Comparison of ENCODE assay signal across 8 mouse cellular contexts in the genomic region with DNA sequence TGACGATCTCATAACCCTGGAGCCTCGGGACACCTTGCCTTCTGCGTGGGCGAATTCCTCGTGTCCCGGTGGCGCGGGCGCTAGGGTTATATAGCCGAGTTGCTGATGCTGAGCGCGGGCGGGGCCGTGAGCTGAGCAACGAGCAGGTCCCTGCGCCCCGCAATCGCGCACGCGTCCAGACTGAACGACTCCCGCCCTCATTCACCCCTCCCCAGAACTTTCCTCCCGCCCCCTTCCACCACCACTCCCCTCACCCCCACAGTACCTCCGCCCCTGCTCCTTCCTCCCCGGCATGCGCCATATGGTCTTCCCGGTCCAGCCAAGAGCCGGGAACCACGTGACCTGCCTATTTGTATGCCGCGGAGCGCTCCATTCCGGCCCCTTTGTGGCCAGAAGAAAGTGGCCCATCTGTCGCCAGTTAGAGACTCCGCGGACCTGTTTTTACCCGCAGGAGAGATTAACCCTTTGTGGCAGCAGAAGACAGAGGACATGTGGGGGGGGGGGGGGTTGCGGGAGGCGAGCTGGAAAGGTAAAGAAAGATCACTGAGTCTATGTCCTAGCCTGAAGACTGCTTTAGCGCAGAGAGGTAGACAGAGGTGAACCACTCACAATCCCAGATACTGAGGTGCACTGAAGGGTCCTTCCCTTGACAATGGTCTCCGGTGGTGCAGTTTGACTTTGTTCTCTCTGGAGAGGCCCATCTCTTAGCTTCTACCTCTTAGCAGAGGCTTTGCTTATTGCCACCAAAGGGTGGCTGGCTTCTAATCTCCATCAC. TPM values are rescaled to one million over a fixed set of nuclear protein-coding genes. Genes with fewer than 3 reads are reported as not detected.
A peak's percentile ranks its signal among the peaks of the same experiment; 100 is the strongest.
DNase-seq lines count a peak whose midpoint lies in the region; ATAC-seq lines count a peak whose summit lies in the region.

Gene Neurod1, minus strand, starts transcription at position 177 of the 775 bp plus-strand sequence.
Gene Cerkl, minus strand, starts transcription at position 211 of the 775 bp plus-strand sequence.

- no peaks in the 10 kb centered on the region for H3K36me3 ChIP-seq in heart, embryonic 11.5 days (ENCODE audit: control insufficient read depth, insufficient read depth, low read length)
- no peaks in the 10 kb centered on the region for H3K36me3 ChIP-seq in neural tube, embryonic 14.5 days (ENCODE audit: control insufficient read depth, insufficient read depth, low read length)

- intact Hi-C loops in heart, postnatal 14 days (cut with DNase I) = no loop called here
- intact Hi-C loops in left cerebral cortex, postnatal 4 days (cut with DNase I) = no loop called here

- ATAC-seq in heart, embryonic 11.5 days (replicated peaks; ENCODE audit: insufficient number of reproducible peaks, low FRiP score, low TSS enrichment) = no peak
- peak; percentile 48 for ATAC-seq in frontal cortex, adult (ENCODE audit: low TSS enrichment)
- peak; percentile 87 for ATAC-seq in neural tube, embryonic 14.5 days (ENCODE audit: low read depth)

- no peaks in the 10 kb centered on the region for H3K9me3 ChIP-seq in heart, embryonic 11.5 days (replicated peaks; ENCODE audit: control insufficient read depth, low read length)
- no peaks in the 10 kb centered on the region for H3K9me3 ChIP-seq in neural tube, embryonic 14.5 days (ENCODE audit: control insufficient read depth, low read length)

- no peak within 1 kb of the TSS for H3K9ac ChIP-seq in heart, embryonic 11.5 days (ENCODE audit: low read depth, low read length)
- peak within 1 kb of the TSS; percentile 16; the same call in 1 of the 2 replicates for H3K9ac ChIP-seq in neural tube, embryonic 14.5 days (replicated peaks; ENCODE audit: low read depth, low read length)

- H3K27me3 ChIP-seq in heart, embryonic 11.5 days (ENCODE audit: control insufficient read depth, insufficient read depth, low read length) = peaks cover 66% of the 10 kb centered on the region
- H3K27me3 ChIP-seq in neural tube, embryonic 14.5 days (ENCODE audit: control insufficient read depth, insufficient read depth, low read length) = peaks cover 19% of the 10 kb centered on the region

- peak within 1 kb of the TSS; percentile 42 for H3K4me3 ChIP-seq in heart, embryonic 11.5 days (ENCODE audit: low read depth, low read length)
- peak within 1 kb of the TSS; percentile 41 for H3K4me3 ChIP-seq in neural tube, embryonic 14.5 days (ENCODE audit: low read depth, low read length)

- WGBS in heart, embryonic 11.5 days (ENCODE audit: insufficient replicate concordance) = under 1% methylated on average over 41 of the region's 42 CpGs
- under 1% methylated on average over 38 of the region's 42 CpGs for WGBS in neural tube, embryonic 14.5 days

- no peak for DNase-seq in heart, postnatal 14 days
- DNase-seq in cerebellum, adult 9-10 months = peak; percentile 98
- DNase-seq in left cerebral cortex, postnatal 4 days = peak; percentile 98
- no peak for DNase-seq in B cell, adult 2 months
- DNase-seq in lung, postnatal 14 days = no peak

- no peak within 1 kb of the TSS for H3K27ac ChIP-seq in heart, embryonic 11.5 days (ENCODE audit: low read depth, low read length)
- H3K27ac ChIP-seq in neural tube, embryonic 14.5 days (ENCODE audit: low read depth, low read length) = no peak within 1 kb of the TSS; the same call in 1 of the 2 replicates

- H3K4me2 ChIP-seq in heart, embryonic 11.5 days = peak within 1 kb of the TSS; percentile 63
- H3K4me2 ChIP-seq in neural tube, embryonic 14.5 days (ENCODE audit: low read depth, low read length) = peak within 1 kb of the TSS; percentile 71

- H3K4me1 ChIP-seq in heart, embryonic 11.5 days (ENCODE audit: control insufficient read depth, insufficient read depth, low read length) = peaks cover 2% of the 10 kb centered on the region; the same call in 1 of the 2 replicates
- H3K4me1 ChIP-seq in neural tube, embryonic 14.5 days (ENCODE audit: control insufficient read depth, insufficient read depth, low read length) = peaks cover 13% of the 10 kb centered on the region; the same call in 1 of the 2 replicates

RNA-seq across cellular contexts. Expression of gene Neurod1, which starts in this region (rescaled TPM):
- 0.18 TPM in 1 of 2 replicates, not detected in the other for polyA plus RNA-seq in heart, embryonic 11.5 days (2014; fragmentation: Nextera tagmentation; extraction: Ambion mirVana)
- not detected for total RNA-seq in heart, postnatal 14 days (2021)
- total RNA-seq in left cerebral cortex, postnatal 4 days (2021) = 10 to 100 TPM; 25.9 to 27.8 TPM
- polyA plus RNA-seq in neural tube, embryonic 14.5 days (2014; fragmentation: Nextera tagmentation; extraction: Ambion mirVana) = 23.6 and 24.1 TPM in 2 replicates

RNA-seq across cellular contexts. Expression of gene Cerkl, which starts in this region (rescaled TPM):
- 0.14 and 1.2 TPM in 2 replicates for polyA plus RNA-seq in heart, embryonic 11.5 days (2014; fragmentation: Nextera tagmentation; extraction: Ambion mirVana)
- under 1 TPM; 0.34 to 0.36 TPM for total RNA-seq in heart, postnatal 14 days (2021)
- total RNA-seq in left cerebral cortex, postnatal 4 days (2021) = 1 to 10 TPM; 1.4 to 1.9 TPM
- polyA plus RNA-seq in neural tube, embryonic 14.5 days (2014; fragmentation: Nextera tagmentation; extraction: Ambion mirVana) = 1.4 and 1.6 TPM in 2 replicates

Comparison
In these comparisons a context has a peak if more than half of its experiments do, and no peak if none do; other contexts are left out.
1. RNA of gene Neurod1 (total RNA-seq): 25.9 to 27.8 TPM in left cerebral cortex, postnatal 4 days; not detected in heart, postnatal 14 days; every median in the first group is over 10 times any median in the second.
2. RNA of gene Neurod1 (polyA plus RNA-seq): 23.6 to 24.1 TPM in neural tube, embryonic 14.5 days; 0.18 TPM in heart, embryonic 11.5 days; every median in the first group is over 10 times any median in the second.
3. DNase-seq: peak in cerebellum, adult 9-10 months (single experiment) and left cerebral cortex, postnatal 4 days (single experiment); none in heart, postnatal 14 days (0 of 2), B cell, adult 2 months (0 of 2) and lung, postnatal 14 days (single experiment).